Mouse (Mus musculus): Measurements from ENCODE around the gene Inpp4a. TPM values are rescaled to one million over a fixed set of nuclear protein-coding genes. Genes with fewer than 3 reads are reported as not detected.

The Inpp4a gene
- total and polyA plus RNA-seq, 3 experiments = 1.5 to 7.0 (median 4.0) TPM

GRCm38 (mm10) chr1:37351961-37352360 is 52.3 kb downstream of the Inpp4a start:
- DNase-seq (ENCODE audit: extremely low read depth) = no peak
- Histone ChIP-seq H3K4me2 (ENCODE audit: insufficient read depth, low read depth, poor library complexity, severe bottlenecking) (no peak overlapping the region), H3K9ac (ENCODE audit: insufficient read depth, low read depth) (no peak overlapping the region), H3K36me3 (replicated peaks in 1 of 2; ENCODE audit: control insufficient read depth in 1 of 2, insufficient read depth in 1 of 2, low read length in 1 of 2) (no peaks in the 10 kb centered on the region), H3K4me1 (ENCODE audit: control insufficient read depth in 1 of 2, insufficient read depth in 2 of 2) (peaks cover 13 to 22% of the 10 kb centered on the region in 2 experiments), H3K9me3 (replicated peaks; ENCODE audit: low read length) (no peaks in the 10 kb centered on the region), H3K27ac (ENCODE audit: insufficient read depth, low read depth) (no peak overlapping the region), H3K27me3 (replicated peaks) (no peaks in the 10 kb centered on the region), H3K4me3 (replicated peaks in 1 of 3; ENCODE audit: low read depth in 2 of 3, low read length in 2 of 3, poor library complexity in 1 of 3) (no peak overlapping the region), H3K79me2 (replicated peaks; ENCODE audit: control insufficient read depth, extremely low read depth, insufficient read depth, poor library complexity, severe bottlenecking) (no peaks in the 10 kb centered on the region)
- dilution Hi-C loops (cut with MboI; ENCODE audit: extremely low pct_ligation_motif_present, extremely low pct_unique_long_range_greater_than_20kb, low sequenced_read_pairs) = no loop called here
- in situ Hi-C loops (cut with MboI; ENCODE audit: low pct_ligation_motif_present, low pct_unique_long_range_greater_than_20kb, low sequenced_read_pairs) = no loop called here
- TF ChIP-seq GABPA (IDR thresholded peaks at IDR 0.05; ENCODE audit: insufficient replicate concordance, low read depth, low read length) (no peak), MYC (IDR thresholded peaks at IDR 0.05; ENCODE audit: low read depth, low read length) (no peak), ELF1 (IDR thresholded peaks at IDR 0.05; ENCODE audit: low read depth, low read length) (no peak), MAFK (IDR thresholded peaks at IDR 0.05; ENCODE audit: insufficient replicate concordance, low read length) (no peak), KAT2A (IDR thresholded peaks at IDR 0.05; ENCODE audit: insufficient replicate concordance, low read length) (no peak), USF1 (IDR thresholded peaks at IDR 0.05; ENCODE audit: low read depth, low read length) (no peak), RCOR1 (conservative IDR thresholded peaks at IDR 0.05; ENCODE audit: low read depth, low read length) (no peak), MXI1 (IDR thresholded peaks at IDR 0.05; ENCODE audit: low read depth, low read length) (no peak)

DNA sequence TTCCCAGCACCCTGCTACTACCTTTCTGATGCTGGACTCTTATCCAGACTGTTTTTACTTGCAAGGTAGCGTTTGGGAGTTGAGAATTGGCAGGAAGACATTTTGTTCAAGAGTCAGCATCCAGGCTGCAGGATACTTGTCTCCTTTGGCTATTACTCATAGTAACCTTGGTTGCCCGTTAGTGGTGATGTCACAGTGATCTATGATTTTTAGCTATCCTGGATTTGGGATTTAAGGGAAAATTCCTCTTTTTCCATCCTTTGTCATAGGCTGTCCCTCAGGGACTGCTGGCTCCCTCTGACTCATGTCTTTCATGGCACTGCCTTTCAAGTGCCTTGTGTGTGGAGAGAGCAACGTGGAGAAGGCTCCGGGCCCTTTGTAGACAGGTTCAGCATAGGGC is 53.8 kb downstream of the Inpp4a start:
- in situ Hi-C loops (cut with MboI; ENCODE audit: low pct_ligation_motif_present, low pct_unique_long_range_greater_than_20kb, low sequenced_read_pairs) = no loop called here
- dilution Hi-C loops (cut with MboI; ENCODE audit: extremely low pct_ligation_motif_present, extremely low pct_unique_long_range_greater_than_20kb, low sequenced_read_pairs) = no loop called here

GRCm38 (mm10) chr1:37355492-37355891 is 55.8 kb downstream of the Inpp4a start:
- DNase-seq (ENCODE audit: extremely low read depth) = no peak
- H3K4me2 ChIP-seq (ENCODE audit: insufficient read depth, low read depth, poor library complexity, severe bottlenecking) = no peak overlapping the region
- no peaks in the 10 kb centered on the region for H3K79me2 ChIP-seq (replicated peaks; ENCODE audit: control insufficient read depth, extremely low read depth, insufficient read depth, poor library complexity, severe bottlenecking)
- no peak overlapping the region for H3K4me3 ChIP-seq (replicated peaks in 1 of 3; ENCODE audit: low read depth in 2 of 3, low read length in 2 of 3, poor library complexity in 1 of 3)
- no peaks in the 10 kb centered on the region for H3K9me3 ChIP-seq (replicated peaks; ENCODE audit: low read length)
- in situ Hi-C loops (cut with MboI; ENCODE audit: low pct_ligation_motif_present, low pct_unique_long_range_greater_than_20kb, low sequenced_read_pairs) (no loop called here), dilution Hi-C loops (cut with MboI; ENCODE audit: extremely low pct_ligation_motif_present, extremely low pct_unique_long_range_greater_than_20kb, low sequenced_read_pairs) (no loop called here)
- H3K27ac ChIP-seq (ENCODE audit: insufficient read depth, low read depth) = no peak overlapping the region
- peaks cover 0 to 9% of the 10 kb centered on the region in 2 experiments for H3K36me3 ChIP-seq (replicated peaks in 1 of 2; ENCODE audit: control insufficient read depth in 1 of 2, insufficient read depth in 1 of 2, low read length in 1 of 2)
- H3K4me1 ChIP-seq (ENCODE audit: control insufficient read depth in 1 of 2, insufficient read depth in 2 of 2) = peaks cover 33 to 52% of the 10 kb centered on the region in 2 experiments
- H3K27me3 ChIP-seq (replicated peaks) = no peaks in the 10 kb centered on the region
- TF ChIP-seq NRF1 (IDR thresholded peaks at IDR 0.05; ENCODE audit: low read depth, low read length) = no peak
- no peak for TF ChIP-seq ZNF384 (IDR thresholded peaks at IDR 0.05; ENCODE audit: low read depth, low read length)
- no peak for TF ChIP-seq HCFC1 (IDR thresholded peaks at IDR 0.05; ENCODE audit: low read depth, low read length)
- TF ChIP-seq KAT2A (IDR thresholded peaks at IDR 0.05; ENCODE audit: insufficient replicate concordance, low read length) = no peak
- TF ChIP-seq NELFE (IDR thresholded peaks at IDR 0.05; ENCODE audit: low read depth, low read length) = no peak
- TF ChIP-seq E2F4 (IDR thresholded peaks at IDR 0.05; ENCODE audit: insufficient replicate concordance, low read depth, low read length) = no peak
- no peak overlapping the region for H3K9ac ChIP-seq (ENCODE audit: insufficient read depth, low read depth)

More for the DNA sequence above, 53.8 kb downstream of the Inpp4a start:
- no peak for DNase-seq (ENCODE audit: extremely low read depth)
- H3K36me3 ChIP-seq (replicated peaks in 1 of 2; ENCODE audit: control insufficient read depth in 1 of 2, insufficient read depth in 1 of 2, low read length in 1 of 2) = peaks cover 0 to 6% of the 10 kb centered on the region in 2 experiments
- no peak overlapping the region for H3K9ac ChIP-seq (ENCODE audit: insufficient read depth, low read depth)
- H3K4me3 ChIP-seq (replicated peaks in 1 of 3; ENCODE audit: low read depth in 2 of 3, low read length in 2 of 3, poor library complexity in 1 of 3) = no peak overlapping the region
- H3K79me2 ChIP-seq (replicated peaks; ENCODE audit: control insufficient read depth, extremely low read depth, insufficient read depth, poor library complexity, severe bottlenecking) = no peaks in the 10 kb centered on the region
- peaks cover 25 to 36% of the 10 kb centered on the region in 2 experiments for H3K4me1 ChIP-seq (ENCODE audit: control insufficient read depth in 1 of 2, insufficient read depth in 2 of 2)
- H3K4me2 ChIP-seq (ENCODE audit: insufficient read depth, low read depth, poor library complexity, severe bottlenecking) = no peak overlapping the region
- no peak overlapping the region for H3K27ac ChIP-seq (ENCODE audit: insufficient read depth, low read depth)
- TF ChIP-seq NELFE (IDR thresholded peaks at IDR 0.05; ENCODE audit: low read depth, low read length) (no peak), ZKSCAN1 (IDR thresholded peaks at IDR 0.05; ENCODE audit: borderline replicate concordance, low read depth, low read length) (no peak), NRF1 (IDR thresholded peaks at IDR 0.05; ENCODE audit: low read depth, low read length) (no peak), MAZ (IDR thresholded peaks at IDR 0.05; ENCODE audit: low read depth, low read length) (no peak), RAD21 (IDR thresholded peaks at IDR 0.05; ENCODE audit: low read depth, low read length) (no peak), PAX5 (IDR thresholded peaks at IDR 0.05; ENCODE audit: low read length) (no peak), ZMIZ1 (IDR thresholded peaks at IDR 0.05; ENCODE audit: low read depth, low read length) (no peak), BHLHE40 (IDR thresholded peaks at IDR 0.05; ENCODE audit: low read depth, low read length) (no peak), GABPA (IDR thresholded peaks at IDR 0.05; ENCODE audit: insufficient replicate concordance, low read depth, low read length) (no peak), MAFK (IDR thresholded peaks at IDR 0.05; ENCODE audit: insufficient replicate concordance, low read length) (no peak)
- H3K9me3 ChIP-seq (replicated peaks; ENCODE audit: low read length) = no peaks in the 10 kb centered on the region
- H3K27me3 ChIP-seq (replicated peaks) = no peaks in the 10 kb centered on the region
